Mouse (Mus musculus): ENCODE data around the gene Lgals9. TPM values are rescaled to one million over a fixed set of nuclear protein-coding genes. Genes with fewer than 3 reads are reported as not detected.

The Lgals9 gene
- total and polyA plus RNA-seq, 2 experiments, result 175 to 1,032 TPM

- Histone ChIP-seq H3K4me1 (ENCODE audit: control insufficient read depth, insufficient read depth, low read length) (peaks cover 3% of the 10 kb centered on the region; the same call in 1 of the 2 replicates), H3K4me3 (ENCODE audit: insufficient read depth, low read depth, low read length) (no peak overlapping the region), H3K79me2 (ENCODE audit: control insufficient read depth, insufficient read depth, low read length) (no peaks in the 10 kb centered on the region), H3K9ac (ENCODE audit: low read depth, low read length) (no peak overlapping the region), H3K36me3 (ENCODE audit: control insufficient read depth, insufficient read depth, low read length) (no peaks in the 10 kb centered on the region), H3K27me3 (ENCODE audit: control insufficient read depth, insufficient read depth, low read length) (no peaks in the 10 kb centered on the region), H3K27ac (replicated peaks; ENCODE audit: insufficient read depth, low read depth, low read length) (no peak overlapping the region)
- TF ChIP-seq CTCF (IDR thresholded peaks at IDR 0.05; ENCODE audit: low read depth, low read length) (peak; percentile 87), POLR2A (IDR thresholded peaks at IDR 0.05; ENCODE audit: extremely low read depth, insufficient read depth, low read length) (no peak)
- WGBS, result 56% methylated on average over 11 of the region's 11 CpGs
- DNase-seq (ENCODE audit: extremely low read depth, low read depth, low spot score), result peak; percentile 28
Observed at GRCm38 (mm10) chr11:79018954-79019704, 34.4 kb upstream of the Lgals9 start.

- Histone ChIP-seq H3K79me2 (ENCODE audit: control insufficient read depth, insufficient read depth, low read length) (no peaks in the 10 kb centered on the region), H3K36me3 (ENCODE audit: control insufficient read depth, insufficient read depth, low read length) (no peaks in the 10 kb centered on the region), H3K27me3 (ENCODE audit: control insufficient read depth, insufficient read depth, low read length) (no peaks in the 10 kb centered on the region), H3K9ac (ENCODE audit: low read depth, low read length) (no peak overlapping the region), H3K27ac (replicated peaks; ENCODE audit: insufficient read depth, low read depth, low read length) (no peak overlapping the region), H3K4me3 (ENCODE audit: insufficient read depth, low read depth, low read length) (no peak overlapping the region), H3K4me1 (ENCODE audit: control insufficient read depth, insufficient read depth, low read length) (no peaks in the 10 kb centered on the region)
- TF ChIP-seq POLR2A (IDR thresholded peaks at IDR 0.05; ENCODE audit: extremely low read depth, insufficient read depth, low read length), result no peak
- TF ChIP-seq CTCF (IDR thresholded peaks at IDR 0.05; ENCODE audit: low read depth, low read length), result no peak
- DNase-seq (ENCODE audit: extremely low read depth, low read depth, low spot score), result no peak
- 69% methylated on average over 7 of the region's 7 CpGs for WGBS
Observed at GRCm38 (mm10) chr11:79017161-79017606, 32.4 kb upstream of the Lgals9 start.

- no peak for TF ChIP-seq CTCF (IDR thresholded peaks at IDR 0.05; ENCODE audit: low read depth, low read length)
- TF ChIP-seq POLR2A (IDR thresholded peaks at IDR 0.05; ENCODE audit: extremely low read depth, insufficient read depth, low read length), result no peak
Observed at GRCm38 (mm10) chr11:79016236-79016635, 31.5 kb upstream of the Lgals9 start.

GRCm38 (mm10) chr11:79015660-79016215 is 31.0 kb upstream of the Lgals9 start:
- no peaks in the 10 kb centered on the region for H3K4me1 ChIP-seq (ENCODE audit: control insufficient read depth, insufficient read depth, low read length)
- WGBS, result 93% methylated on average over 24 of the region's 24 CpGs
- no peaks in the 10 kb centered on the region for H3K27me3 ChIP-seq (ENCODE audit: control insufficient read depth, insufficient read depth, low read length)
- no peak for DNase-seq (ENCODE audit: extremely low read depth, low read depth, low spot score)
- H3K79me2 ChIP-seq (ENCODE audit: control insufficient read depth, insufficient read depth, low read length), result no peaks in the 10 kb centered on the region
- no peak overlapping the region for H3K4me3 ChIP-seq (ENCODE audit: insufficient read depth, low read depth, low read length)
- no peaks in the 10 kb centered on the region for H3K36me3 ChIP-seq (ENCODE audit: control insufficient read depth, insufficient read depth, low read length)
- TF ChIP-seq CTCF (IDR thresholded peaks at IDR 0.05; ENCODE audit: low read depth, low read length), result no peak
- no peak for TF ChIP-seq POLR2A (IDR thresholded peaks at IDR 0.05; ENCODE audit: extremely low read depth, insufficient read depth, low read length)
- no peak overlapping the region for H3K9ac ChIP-seq (ENCODE audit: low read depth, low read length)
- H3K27ac ChIP-seq (replicated peaks; ENCODE audit: insufficient read depth, low read depth, low read length), result no peak overlapping the region

More at GRCm38 (mm10) chr11:79016236-79016635, 31.5 kb upstream of the Lgals9 start:
- no peak overlapping the region for H3K27ac ChIP-seq (replicated peaks; ENCODE audit: insufficient read depth, low read depth, low read length)
- WGBS, result 82% methylated on average over 12 of the region's 12 CpGs
- H3K9ac ChIP-seq (ENCODE audit: low read depth, low read length), result no peak overlapping the region
- H3K4me1 ChIP-seq (ENCODE audit: control insufficient read depth, insufficient read depth, low read length), result no peaks in the 10 kb centered on the region
- no peaks in the 10 kb centered on the region for H3K79me2 ChIP-seq (ENCODE audit: control insufficient read depth, insufficient read depth, low read length)
- H3K4me3 ChIP-seq (ENCODE audit: insufficient read depth, low read depth, low read length), result no peak overlapping the region
- H3K27me3 ChIP-seq (ENCODE audit: control insufficient read depth, insufficient read depth, low read length), result no peaks in the 10 kb centered on the region
- H3K36me3 ChIP-seq (ENCODE audit: control insufficient read depth, insufficient read depth, low read length), result no peaks in the 10 kb centered on the region
- DNase-seq (ENCODE audit: extremely low read depth, low read depth, low spot score), result no peak

- no peak overlapping the region for H3K27ac ChIP-seq (replicated peaks; ENCODE audit: insufficient read depth, low read depth, low read length)
- no peaks in the 10 kb centered on the region for H3K79me2 ChIP-seq (ENCODE audit: control insufficient read depth, insufficient read depth, low read length)
- WGBS, result 87% methylated on average over 15 of the region's 15 CpGs
- TF ChIP-seq CTCF (IDR thresholded peaks at IDR 0.05; ENCODE audit: low read depth, low read length) (no peak), POLR2A (IDR thresholded peaks at IDR 0.05; ENCODE audit: extremely low read depth, insufficient read depth, low read length) (no peak)
- DNase-seq (ENCODE audit: extremely low read depth, low read depth, low spot score), result no peak
- no peak overlapping the region for H3K4me3 ChIP-seq (ENCODE audit: insufficient read depth, low read depth, low read length)
- H3K9ac ChIP-seq (ENCODE audit: low read depth, low read length), result no peak overlapping the region
- H3K27me3 ChIP-seq (ENCODE audit: control insufficient read depth, insufficient read depth, low read length), result no peaks in the 10 kb centered on the region
- H3K36me3 ChIP-seq (ENCODE audit: control insufficient read depth, insufficient read depth, low read length), result no peaks in the 10 kb centered on the region
- H3K4me1 ChIP-seq (ENCODE audit: control insufficient read depth, insufficient read depth, low read length), result no peaks in the 10 kb centered on the region
Observed at GRCm38 (mm10) chr11:79014602-79015325, 30.0 kb upstream of the Lgals9 start.
